Mouse (Mus musculus): ENCODE results near the gene Pyroxd2.
"Not testable (repeated sequence)": the region's sequence is repeated elsewhere in the genome, so short reads cannot be mapped to it uniquely, and the experiment has no call there.

Pyroxd2 gene

DNA sequence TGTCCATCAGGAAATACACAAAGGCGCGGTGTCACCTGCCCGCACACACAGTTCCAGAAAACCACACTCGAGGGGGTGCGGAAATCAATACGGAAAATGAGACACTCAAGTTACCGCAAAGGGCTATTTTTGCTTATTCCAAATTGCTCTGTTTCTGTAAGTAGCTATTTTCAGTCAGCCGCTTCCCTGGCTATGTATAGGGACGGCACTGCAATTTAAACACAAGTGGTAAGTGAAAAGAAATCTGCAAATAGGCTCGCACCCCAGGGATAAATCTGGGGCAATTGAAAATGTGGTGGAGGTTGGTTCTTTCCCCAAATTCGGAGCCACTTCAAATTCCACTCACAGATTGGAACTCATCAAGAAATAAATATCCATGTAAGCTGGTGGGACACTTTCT is 63.3 kb downstream of the Pyroxd2 start:
- DNase-seq, result no peak

DNA sequence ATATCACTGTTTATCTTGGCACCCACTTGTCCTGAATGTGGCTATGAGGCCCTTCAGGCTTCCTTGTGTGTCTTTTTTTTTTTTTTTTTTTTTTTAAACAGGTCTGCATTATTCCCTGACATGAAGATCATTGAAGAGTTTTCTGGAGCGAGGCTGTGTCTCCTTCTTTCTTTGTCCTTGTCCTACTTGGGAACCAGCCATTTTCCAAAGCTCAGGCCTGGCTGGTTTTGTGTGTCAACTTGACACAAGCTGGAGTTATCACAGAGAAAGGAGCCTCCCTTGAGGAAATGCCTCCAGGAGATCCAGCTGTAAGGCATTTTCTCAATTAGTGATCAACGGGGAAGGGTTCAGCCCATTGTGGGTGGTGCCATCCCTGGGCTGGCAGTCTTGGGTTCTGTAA is 69.8 kb downstream of the Pyroxd2 start:
- DNase-seq, result not testable (repeated sequence)

DNA sequence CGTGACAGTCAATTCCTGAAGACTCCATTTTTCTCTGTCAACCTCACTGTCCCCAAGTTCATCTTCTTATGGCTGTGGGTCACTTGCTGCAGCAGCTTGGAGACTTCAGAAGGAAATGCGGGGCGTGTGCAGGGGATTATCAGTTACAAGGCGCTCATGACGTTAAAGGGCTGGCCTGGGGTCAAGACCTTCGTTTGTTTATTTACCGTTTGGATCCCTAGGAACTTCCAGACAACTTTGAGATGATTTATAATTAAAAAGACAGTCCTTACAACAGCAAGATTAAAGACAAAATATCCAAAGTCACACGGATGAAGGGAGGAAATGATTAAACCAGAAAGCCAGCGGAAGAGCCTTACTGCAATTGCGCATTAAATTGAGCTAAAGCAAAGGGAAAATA is 74.4 kb downstream of the Pyroxd2 start:
- no peak for DNase-seq

GRCm38 (mm10) chr19:42677452-42677851 is 75.1 kb downstream of the Pyroxd2 start:
- DNase-seq, result no peak

DNA sequence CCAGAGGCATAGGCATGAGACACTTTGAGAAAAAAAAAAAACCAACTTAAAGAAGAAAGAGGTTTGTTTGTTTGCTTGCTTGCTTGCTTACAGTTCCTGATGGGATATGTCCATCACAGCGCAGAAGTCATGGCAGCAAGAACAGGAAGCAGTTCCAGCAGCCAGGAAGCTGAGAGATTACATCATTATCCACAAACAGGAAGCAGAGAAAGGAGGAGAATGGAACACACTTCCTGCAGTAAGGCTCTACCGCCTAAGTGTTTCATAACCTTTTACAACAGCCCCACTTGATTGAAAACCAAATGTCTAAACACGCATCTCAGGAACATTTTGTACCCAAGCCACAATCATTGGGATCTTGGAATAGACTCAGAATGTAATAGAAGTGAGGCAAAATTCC is 75.6 kb downstream of the Pyroxd2 start:
- DNase-seq, result no peak
